Mouse (Mus musculus) brain, embryonic 14.5 days (tissue): Measurements from ENCODE around the gene Gm20431.

Source experiments
- CTCF ChIP-seq: fragments of 200-500 bp; IDR thresholded peaks from 2 replicates; pipeline ENCODE4 v1.5.1; 2012; ENCODE audit warnings: inconsistent platforms, mild to moderate bottlenecking, moderate library complexity, borderline replicate concordance; ENCODE audit not compliant: insufficient read depth, insufficient read length; ENCODE audit errors: extremely low read depth
- POLR2A ChIP-seq: fragments of 200-500 bp; IDR thresholded peaks from 2 replicates; pipeline ENCODE4 v1.6.1; 2012; ENCODE audit warnings: mild to moderate bottlenecking, inconsistent platforms, borderline replicate concordance; ENCODE audit not compliant: poor library complexity, insufficient read depth, insufficient read length, severe bottlenecking; ENCODE audit errors: extremely low read depth

DNA sequence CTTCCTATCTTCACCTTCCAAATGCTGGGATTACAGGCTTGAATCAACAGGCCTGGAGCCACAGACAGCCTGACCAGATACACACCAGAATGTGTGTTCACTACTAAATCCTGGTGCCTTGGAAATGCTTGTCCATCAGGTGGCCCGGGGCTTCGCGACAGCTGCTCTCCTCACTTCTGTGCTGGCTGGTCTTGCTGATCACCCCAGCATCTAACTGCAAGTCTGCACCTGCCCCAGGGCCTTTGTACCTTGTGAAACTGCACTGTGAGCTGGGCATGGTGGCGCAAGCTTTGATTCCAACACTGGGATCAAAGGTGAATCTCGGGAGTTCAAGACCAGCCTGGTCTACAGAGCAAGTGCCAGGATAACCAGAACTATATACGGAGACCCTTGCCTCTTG, 19.1 kb downstream of the Gm20431 start:
- TF ChIP-seq CTCF (no peak), POLR2A (no peak)
